Mouse (Mus musculus) neural tube, embryonic 13.5 days (tissue): Measurements from ENCODE around the gene Nccrp1. TPM values are rescaled to one million over a fixed set of nuclear protein-coding genes. Genes with fewer than 3 reads are reported as not detected.

Experiments
- ATAC-seq: fragments of 200-750 bp; cut with Nextera tagmentation; 2 replicates; pipeline ENCODE4 v1.8.0; 2017; ENCODE audit warnings: low read depth, mild to moderate bottlenecking, moderate TSS enrichment, moderate library complexity
- H3K27ac ChIP-seq: fragments of 300-500 bp; sonication (generic); replicated peaks from 2 replicates; pipeline ENCODE4 v1.5.1; 2015; ENCODE audit warnings: moderate library complexity, mild to moderate bottlenecking, inconsistent platforms
- H3K27me3 ChIP-seq: fragments of 300-500 bp; sonication (generic); 2 replicates; pipeline ENCODE4 v1.6.1; 2015; ENCODE audit warnings: mild to moderate bottlenecking, inconsistent platforms
- H3K36me3 ChIP-seq: fragments of 300-500 bp; sonication (generic); 2 replicates; pipeline ENCODE4 v1.6.1; 2015; ENCODE audit warnings: mild to moderate bottlenecking, inconsistent platforms
- H3K4me1 ChIP-seq: fragments of 300-500 bp; sonication (generic); replicated peaks from 2 replicates; pipeline ENCODE4 v1.6.1; 2015; ENCODE audit warnings: inconsistent platforms
- H3K4me2 ChIP-seq: fragments of 300-500 bp; sonication (generic); 2 replicates; pipeline ENCODE4 v1.6.1; 2015; ENCODE audit warnings: inconsistent platforms, mild to moderate bottlenecking, moderate library complexity
- H3K4me3 ChIP-seq: fragments of 300-500 bp; sonication (generic); 2 replicates; pipeline ENCODE4 v1.5.1; 2015; ENCODE audit warnings: mild to moderate bottlenecking, inconsistent platforms
- H3K9ac ChIP-seq: fragments of 300-500 bp; sonication (generic); 2 replicates; pipeline ENCODE4 v1.6.1; 2015; ENCODE audit warnings: moderate library complexity, mild to moderate bottlenecking, inconsistent platforms
- H3K9me3 ChIP-seq: fragments of 300-500 bp; sonication (generic); 2 replicates; pipeline ENCODE4 v1.6.1; 2016; ENCODE audit warnings: inconsistent platforms
- WGBS: fragments of 180-500 bp; shearing (Covaris S2); methylation state at CpG from one replicate; pipeline ENCODE4 v1.1.7; 2015; 5-methylcytosine and 5-hydroxymethylcytosine counted together
- polyA plus RNA-seq: library from polyadenylated mRNA; unstranded; fragments of >200 nt; fragmentation: Nextera tagmentation; extraction: Ambion mirVana; gene quantifications from 2 replicates; pipeline ENCODE4 v1.2.1, GENCODE M21; 2015

Nccrp1 gene
- polyA plus RNA-seq, 1 experiment from 2014 or later = not detected

DNA sequence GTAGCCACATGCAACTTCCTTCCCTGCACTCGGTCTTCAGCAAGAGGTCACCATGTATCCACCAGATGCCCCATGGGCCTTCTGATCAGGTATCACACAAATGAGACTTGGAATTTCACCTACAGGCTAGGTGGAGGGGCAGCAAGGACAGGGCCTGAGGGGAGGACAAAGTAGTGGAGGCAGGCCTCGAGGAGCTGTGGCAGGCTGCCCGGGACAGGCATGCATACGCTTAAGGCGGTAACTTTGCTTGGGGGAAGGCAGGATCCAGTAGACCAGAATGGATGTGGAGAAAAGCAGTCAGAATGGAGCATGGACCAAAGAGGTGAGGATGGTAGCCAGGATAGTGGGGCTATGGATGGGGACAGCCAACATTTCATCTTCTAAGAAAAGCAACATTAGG, 32.8 kb upstream of the Nccrp1 start:
- Histone ChIP-seq H3K4me2 (no peak overlapping the region), H3K4me3 (no peak overlapping the region), H3K4me1 (peaks cover 68% of the 10 kb centered on the region), H3K27ac (no peak overlapping the region), H3K9ac (0 out of 2 replicates have a peak overlapping the region, but pooled peaks have one; percentile 41), H3K9me3 (no peaks in the 10 kb centered on the region), H3K36me3 (no peaks in the 10 kb centered on the region), H3K27me3 (no peaks in the 10 kb centered on the region)
- 77% methylated on average over 5 of the region's 5 CpGs for WGBS
- no peak for ATAC-seq

- no peak overlapping the region for H3K9ac ChIP-seq
- ATAC-seq = no peak
- H3K4me3 ChIP-seq = no peak overlapping the region
- H3K27ac ChIP-seq = no peak overlapping the region
- no peak overlapping the region for H3K4me2 ChIP-seq
- no peaks in the 10 kb centered on the region for H3K27me3 ChIP-seq
- H3K9me3 ChIP-seq = no peaks in the 10 kb centered on the region
- WGBS = 87% methylated on average over 5 of the region's 5 CpGs
- no peaks in the 10 kb centered on the region for H3K36me3 ChIP-seq
- H3K4me1 ChIP-seq = peaks cover 56% of the 10 kb centered on the region
These were observed 31.5 kb upstream of the Nccrp1 start for GRCm38 (mm10) chr7:28578543-28579053.

DNA sequence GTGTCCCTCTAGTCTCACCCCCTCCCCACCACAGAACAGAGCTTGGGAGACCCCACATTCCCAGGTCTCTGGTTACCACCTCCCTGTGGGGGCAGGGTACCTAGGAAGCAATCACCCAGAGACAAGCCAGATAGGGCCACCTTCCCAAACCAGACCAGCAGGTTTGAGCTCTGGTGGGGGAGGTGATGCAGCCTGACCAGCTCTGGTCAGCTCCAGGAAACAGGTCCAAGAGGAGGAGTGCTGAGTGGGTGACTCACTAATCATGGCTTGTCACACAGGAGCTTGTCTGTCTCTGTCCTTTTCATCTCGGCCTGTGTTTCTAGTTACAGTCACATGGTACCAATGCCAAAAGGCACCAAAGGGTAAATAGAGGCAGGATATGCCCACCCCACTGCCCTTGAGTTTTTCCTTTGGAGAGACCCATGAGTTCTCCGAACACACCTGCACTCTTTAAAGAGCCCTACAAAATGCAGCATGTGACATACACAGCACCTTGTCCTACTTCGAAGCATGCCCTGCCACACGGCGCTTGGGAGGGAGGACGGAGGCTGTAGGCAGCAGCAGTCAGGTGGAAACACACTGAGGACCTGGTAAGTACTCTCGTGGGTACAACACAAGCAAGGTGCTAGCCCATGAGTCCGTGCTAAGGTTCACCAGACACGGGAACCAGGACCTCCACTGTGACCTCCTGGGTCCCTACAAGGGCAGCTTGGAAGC, 30.9 kb upstream of the Nccrp1 start:
- H3K9ac ChIP-seq = no peak overlapping the region

GRCm38 (mm10) chr7:28576271-28576914, 29.3 kb upstream of the Nccrp1 start:
- Histone ChIP-seq H3K4me1 (peaks cover 59% of the 10 kb centered on the region), H3K9me3 (no peaks in the 10 kb centered on the region), H3K36me3 (no peaks in the 10 kb centered on the region), H3K4me2 (no peak overlapping the region), H3K27me3 (no peaks in the 10 kb centered on the region), H3K4me3 (no peak overlapping the region), H3K9ac (0 out of 2 replicates have a peak overlapping the region, but pooled peaks have one; percentile 47), H3K27ac (no peak overlapping the region)
- ATAC-seq = peak; percentile 46; the same call in 1 of the 2 replicates
- WGBS = 74% methylated on average over 5 of the region's 5 CpGs

More for the DNA sequence above, 30.9 kb upstream of the Nccrp1 start:
- Histone ChIP-seq H3K4me2 (no peak overlapping the region), H3K9me3 (no peaks in the 10 kb centered on the region), H3K36me3 (no peaks in the 10 kb centered on the region), H3K27ac (no peak overlapping the region), H3K4me1 (peaks cover 50% of the 10 kb centered on the region), H3K4me3 (no peak overlapping the region), H3K27me3 (no peaks in the 10 kb centered on the region)
- no peak for ATAC-seq
- 91% methylated on average over 9 of the region's 9 CpGs for WGBS

DNA sequence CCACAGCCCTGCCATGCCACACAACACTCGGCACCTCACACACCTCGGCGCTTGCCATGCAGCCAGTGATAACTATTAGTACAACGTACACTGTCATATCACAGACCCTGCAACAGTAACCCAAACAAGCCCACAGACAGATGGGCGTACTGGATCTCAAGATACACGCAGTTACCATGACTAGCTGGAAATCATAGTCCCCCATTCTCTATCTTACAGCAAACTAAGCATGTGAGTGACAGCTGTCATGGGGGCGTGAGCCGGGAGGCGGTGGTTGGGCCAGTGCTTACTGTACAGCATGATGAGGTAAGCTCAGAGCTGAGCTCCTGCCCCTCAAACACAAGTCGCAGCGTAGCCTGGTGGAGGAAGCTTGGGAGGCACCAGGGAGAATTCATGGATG, 28.5 kb upstream of the Nccrp1 start:
- Histone ChIP-seq H3K36me3 (no peaks in the 10 kb centered on the region), H3K4me2 (no peak overlapping the region), H3K9me3 (no peaks in the 10 kb centered on the region), H3K27ac (no peak overlapping the region), H3K4me3 (no peak overlapping the region), H3K9ac (no peak overlapping the region), H3K4me1 (peaks cover 64% of the 10 kb centered on the region), H3K27me3 (no peaks in the 10 kb centered on the region)
- 97% methylated on average over 11 of the region's 11 CpGs for WGBS
- no peak for ATAC-seq

GRCm38 (mm10) chr7:28573236-28573635, 26.2 kb upstream of the Nccrp1 start:
- Histone ChIP-seq H3K27me3 (no peaks in the 10 kb centered on the region), H3K9ac (no peak overlapping the region), H3K36me3 (0 out of 2 replicates have a peak, but pooled peaks cover 3% of the 10 kb centered on the region), H3K4me2 (no peak overlapping the region), H3K4me3 (no peak overlapping the region), H3K9me3 (no peaks in the 10 kb centered on the region), H3K27ac (no peak overlapping the region), H3K4me1 (peaks cover 52% of the 10 kb centered on the region)
- no peak for ATAC-seq
- 97% methylated on average over 3 of the region's 3 CpGs for WGBS

- 92% methylated on average over 5 of the region's 5 CpGs for WGBS
- Histone ChIP-seq H3K4me3 (no peak overlapping the region), H3K27ac (no peak overlapping the region), H3K27me3 (no peaks in the 10 kb centered on the region), H3K36me3 (peaks cover 7% of the 10 kb centered on the region), H3K4me2 (no peak overlapping the region), H3K4me1 (peaks cover 49% of the 10 kb centered on the region), H3K9ac (no peak overlapping the region), H3K9me3 (no peaks in the 10 kb centered on the region)
- ATAC-seq = no peak
These were observed 25.6 kb upstream of the Nccrp1 start for GRCm38 (mm10) chr7:28572689-28573088.

GRCm38 (mm10) chr7:28570982-28571682, 24.1 kb upstream of the Nccrp1 start:
- Histone ChIP-seq H3K4me1 (peaks cover 34% of the 10 kb centered on the region), H3K36me3 (peaks cover 23% of the 10 kb centered on the region), H3K4me2 (no peak overlapping the region), H3K4me3 (no peak overlapping the region), H3K27me3 (no peaks in the 10 kb centered on the region), H3K9ac (no peak overlapping the region), H3K27ac (peak overlapping the region; percentile 46; the same call in 1 of the 2 replicates), H3K9me3 (no peaks in the 10 kb centered on the region)
- 39% methylated on average over 5 of the region's 5 CpGs for WGBS
- ATAC-seq = no peak

DNA sequence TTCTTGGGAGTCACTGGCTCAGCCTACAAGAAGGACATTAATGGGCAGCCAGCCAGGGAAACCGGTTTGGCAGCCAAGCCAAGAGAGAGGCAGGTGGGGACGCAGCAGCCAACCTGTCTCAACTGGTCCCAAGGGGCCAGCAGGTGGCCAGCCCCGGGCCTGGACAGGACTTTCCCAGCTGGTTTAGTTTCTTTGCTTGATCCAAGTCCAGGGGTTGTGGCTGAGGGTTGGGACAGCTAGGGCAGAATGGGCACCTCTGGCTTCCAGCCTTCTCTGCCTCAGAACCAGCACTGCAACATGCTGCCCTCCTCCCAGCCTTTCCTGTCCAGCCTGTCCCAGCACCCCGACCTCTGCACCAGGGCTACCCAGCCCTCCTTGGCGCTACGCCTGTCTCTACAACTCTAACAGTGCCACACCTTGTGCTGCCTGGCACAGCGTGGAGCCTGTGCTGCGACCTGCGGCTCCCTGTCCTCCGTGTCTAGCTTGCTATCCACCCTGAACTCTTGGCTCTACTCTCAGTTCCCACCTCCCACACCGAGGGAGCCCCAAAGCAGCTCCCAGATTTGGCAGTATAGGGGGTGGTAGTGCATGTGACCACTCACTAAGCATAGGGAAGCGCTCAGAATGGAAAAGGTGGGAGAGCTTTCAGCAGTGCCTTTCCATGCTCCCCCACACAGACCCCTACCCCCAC, 23.4 kb upstream of the Nccrp1 start:
- Histone ChIP-seq H3K9me3 (no peaks in the 10 kb centered on the region), H3K9ac (no peak overlapping the region), H3K4me1 (peaks cover 31% of the 10 kb centered on the region), H3K4me2 (no peak overlapping the region), H3K27ac (0 out of 2 replicates have a peak overlapping the region, but pooled peaks have one; percentile 46), H3K27me3 (no peaks in the 10 kb centered on the region), H3K4me3 (no peak overlapping the region), H3K36me3 (peaks cover 30% of the 10 kb centered on the region)
- no peak for ATAC-seq
- 73% methylated on average over 12 of the region's 12 CpGs for WGBS

- Histone ChIP-seq H3K4me3 (no peak overlapping the region), H3K4me1 (peaks cover 31% of the 10 kb centered on the region), H3K9ac (no peak overlapping the region), H3K27me3 (no peaks in the 10 kb centered on the region), H3K27ac (no peak overlapping the region), H3K9me3 (no peaks in the 10 kb centered on the region), H3K4me2 (no peak overlapping the region), H3K36me3 (peaks cover 51% of the 10 kb centered on the region)
- ATAC-seq = peak; percentile 10; the same call in 1 of the 2 replicates
These were observed 21.2 kb upstream of the Nccrp1 start for GRCm38 (mm10) chr7:28568253-28568652.

DNA sequence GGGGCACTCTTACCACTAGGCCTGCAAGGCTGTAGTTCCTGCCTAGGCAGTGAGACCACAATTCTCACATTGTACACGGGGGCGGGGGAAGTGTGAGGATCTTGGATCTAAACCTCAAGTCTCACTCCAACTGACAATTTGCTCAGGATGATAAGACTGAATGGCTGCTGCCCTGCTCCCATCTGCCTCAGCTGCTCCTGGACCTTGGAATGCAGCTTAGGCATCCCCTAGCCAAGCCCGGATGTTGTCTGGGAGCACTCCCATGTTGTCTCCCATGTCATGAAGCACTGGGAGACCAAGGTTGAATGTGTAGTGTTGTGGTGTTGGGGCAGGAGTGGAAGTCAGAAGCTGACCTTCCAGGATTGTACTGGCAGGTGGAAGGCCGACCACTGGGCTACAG, 20.5 kb upstream of the Nccrp1 start:
- 87% methylated on average over 4 of the region's 4 CpGs for WGBS
- Histone ChIP-seq H3K4me1 (peaks cover 27% of the 10 kb centered on the region), H3K27me3 (no peaks in the 10 kb centered on the region), H3K4me3 (no peak overlapping the region), H3K9me3 (no peaks in the 10 kb centered on the region), H3K9ac (no peak overlapping the region), H3K4me2 (no peak overlapping the region), H3K27ac (no peak overlapping the region), H3K36me3 (peaks cover 58% of the 10 kb centered on the region)
- no peak for ATAC-seq
